Mouse (Mus musculus) ES-E14 (cell line): ENCODE results near the gene Zfp978. TPM values are rescaled to one million over a fixed set of nuclear protein-coding genes. Genes with fewer than 3 reads are reported as not detected.
A peak's percentile ranks its signal among the peaks of the same experiment; 100 is the strongest.
"Not testable (repeated sequence)": the region's sequence is repeated elsewhere in the genome, so short reads cannot be mapped to it uniquely, and the experiment has no call there.

Source experiments
- DNase-seq: peaks from one replicate; pipeline ENCODE4 v3.0.0-alpha.2; 2013; ENCODE audit warnings: low read depth, low spot score
- H3K27ac ChIP-seq: 2 replicates; pipeline ENCODE4 v1.5.1; 2012; ENCODE audit warnings: low read depth, mild to moderate bottlenecking, low read length, moderate library complexity, mixed read lengths; ENCODE audit not compliant: poor library complexity, insufficient read depth, severe bottlenecking
- H3K36me3 ChIP-seq: 2 replicates; pipeline ENCODE4 v1.6.1; 2012; ENCODE audit warnings: mild to moderate bottlenecking, low read length, moderate library complexity, mixed read lengths; ENCODE audit not compliant: control insufficient read depth, poor library complexity, insufficient read depth, severe bottlenecking
- H3K4me1 ChIP-seq, 2 experiments: fragments of 150-350 bp in 1 of 2; sonication (generic) in 1 of 2; 2 replicates each; pipeline ENCODE4 v1.6.1; 2012; ENCODE audit warnings: low read length in 2 of 2, mild to moderate bottlenecking in 1 of 2, mixed read lengths in 1 of 2; ENCODE audit not compliant: control insufficient read depth in 2 of 2, insufficient read depth in 2 of 2, poor library complexity in 1 of 2
- H3K4me3 ChIP-seq, 2 experiments: fragments of 150-350 bp in 1 of 2; sonication (generic) in 1 of 2; 2 replicates each; pipeline ENCODE4 v1.5.1; 2012; ENCODE audit warnings: low read length in 2 of 2, low read depth in 1 of 2, mild to moderate bottlenecking in 1 of 2, mixed read lengths in 1 of 2; ENCODE audit not compliant: insufficient read depth in 1 of 2, poor library complexity in 1 of 2, severe bottlenecking in 1 of 2
- H3K9ac ChIP-seq: 2 replicates; pipeline ENCODE4 v1.6.1; 2012; ENCODE audit warnings: low read depth, mild to moderate bottlenecking, low read length, mixed read lengths; ENCODE audit not compliant: poor library complexity, insufficient read depth, severe bottlenecking
- H3K9me3 ChIP-seq: fragments of 150-350 bp; sonication (generic); 2 replicates; pipeline ENCODE4 v1.6.1; 2012; ENCODE audit warnings: low read depth, mild to moderate bottlenecking, low read length; ENCODE audit not compliant: control insufficient read depth, insufficient read depth
- CHD2 ChIP-seq: IDR thresholded peaks from 2 replicates; pipeline ENCODE4 v1.6.1; 2014; ENCODE audit warnings: mild to moderate bottlenecking, low read depth, low read length, inconsistent platforms
- HCFC1 ChIP-seq: IDR thresholded peaks from 2 replicates; pipeline ENCODE4 v1.6.1; 2012; ENCODE audit warnings: low read length, inconsistent platforms, borderline replicate concordance; ENCODE audit not compliant: insufficient read depth
- MAFK ChIP-seq: IDR thresholded peaks from 2 replicates; pipeline ENCODE4 v1.6.1; 2014; ENCODE audit warnings: mild to moderate bottlenecking, low read depth, low read length, inconsistent platforms; ENCODE audit not compliant: insufficient read depth
- ZC3H11A ChIP-seq: IDR thresholded peaks from 2 replicates; pipeline ENCODE4 v1.6.1; 2012; ENCODE audit warnings: low read depth, mild to moderate bottlenecking, inconsistent platforms, low read length, borderline replicate concordance
- ZNF384 ChIP-seq: IDR thresholded peaks from 2 replicates; pipeline ENCODE4 v1.6.1; 2012; ENCODE audit warnings: low read depth, low read length, inconsistent platforms
- in situ Hi-C, 2 experiments: fragments of 600-800 bp; cut with MboI; formaldehyde crosslinking; loops; one replicate each; pipeline ENCODE4 v1.15.1; 2025; ENCODE audit warnings: low sequenced_read_pairs in 2 of 2, inconsistent platforms in 1 of 2; ENCODE audit not compliant: unreplicated experiment in 2 of 2
- total RNA-seq: library from RNA; depleted of rRNA; stranded (reverse); fragments of 300-350 nt; gene quantifications from 2 replicates; pipeline ENCODE4 v1.2.3, GENCODE M21; 2012

Zfp978 gene
- total RNA-seq, 1 experiment, result 297 TPM

DNA sequence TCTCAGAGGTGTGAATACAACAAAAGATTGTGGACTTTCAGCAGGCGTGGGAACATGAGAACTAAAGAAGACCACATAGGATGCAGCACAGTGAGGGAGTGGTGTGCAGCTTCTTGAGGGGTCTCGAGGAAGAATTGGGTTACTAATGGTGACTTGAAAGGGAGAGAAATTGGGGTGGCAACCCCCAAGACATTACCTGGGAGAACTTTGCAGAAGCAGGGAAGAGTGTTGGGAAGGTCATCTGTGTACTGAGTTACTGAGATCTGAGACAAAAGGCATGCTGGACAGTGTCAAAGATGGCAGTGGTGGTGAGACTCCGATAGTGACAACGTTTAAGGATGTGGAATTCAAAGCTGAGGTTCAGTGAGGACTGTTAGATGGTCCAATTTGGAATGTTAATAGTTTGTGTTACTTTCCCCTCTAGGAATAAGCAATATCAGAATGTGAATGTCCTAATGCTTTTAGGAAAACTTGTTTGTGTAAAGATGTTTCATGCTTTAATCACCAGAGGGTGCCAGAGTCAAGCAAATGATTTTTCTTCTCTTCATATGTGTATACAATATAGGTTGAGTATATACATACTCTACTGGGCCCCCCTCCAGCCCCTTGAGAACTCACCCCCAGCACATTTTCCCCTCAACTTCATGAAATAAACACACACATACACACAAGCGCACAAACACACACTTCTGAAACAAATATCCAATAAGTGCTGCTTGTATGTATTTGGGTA is 64.7 kb downstream of the Zfp978 start:
- TF ChIP-seq ZC3H11A, result peak; percentile 58
- not testable (repeated sequence) for H3K9me3 ChIP-seq, H3K36me3 ChIP-seq, H3K27ac ChIP-seq, DNase-seq, H3K4me1 ChIP-seq, H3K9ac ChIP-seq, H3K4me3 ChIP-seq
- in situ Hi-C loops, result loop anchor here (25.0 kb wide), 3 partner anchors 288 to 387 kb away; partner anchors contain the start of genes Zfp984 (in 1 of the 2) and Zfp991 (in 1 of the 2)

GRCm38 (mm10) chr4:147430651-147431050 is 69.5 kb downstream of the Zfp978 start:
- Histone ChIP-seq H3K9me3 (no peaks in the 10 kb centered on the region), H3K4me1 (no peaks in the 10 kb centered on the region), H3K36me3 (no peaks in the 10 kb centered on the region), H3K27ac (no peak overlapping the region), H3K4me3 (no peak overlapping the region), H3K9ac (no peak overlapping the region)
- in situ Hi-C loops, result loop anchor here (10.0 to 25.0 kb wide), 5 partner anchors 293 to 1986 kb away; partner anchors contain the start of genes Zfp984 (in 1 of the 2) and Zfp991 (in 1 of the 2)
- TF ChIP-seq HCFC1 (no peak), MAFK (no peak), ZC3H11A (no peak), CHD2 (no peak), ZNF384 (no peak)
- no peak for DNase-seq

DNA sequence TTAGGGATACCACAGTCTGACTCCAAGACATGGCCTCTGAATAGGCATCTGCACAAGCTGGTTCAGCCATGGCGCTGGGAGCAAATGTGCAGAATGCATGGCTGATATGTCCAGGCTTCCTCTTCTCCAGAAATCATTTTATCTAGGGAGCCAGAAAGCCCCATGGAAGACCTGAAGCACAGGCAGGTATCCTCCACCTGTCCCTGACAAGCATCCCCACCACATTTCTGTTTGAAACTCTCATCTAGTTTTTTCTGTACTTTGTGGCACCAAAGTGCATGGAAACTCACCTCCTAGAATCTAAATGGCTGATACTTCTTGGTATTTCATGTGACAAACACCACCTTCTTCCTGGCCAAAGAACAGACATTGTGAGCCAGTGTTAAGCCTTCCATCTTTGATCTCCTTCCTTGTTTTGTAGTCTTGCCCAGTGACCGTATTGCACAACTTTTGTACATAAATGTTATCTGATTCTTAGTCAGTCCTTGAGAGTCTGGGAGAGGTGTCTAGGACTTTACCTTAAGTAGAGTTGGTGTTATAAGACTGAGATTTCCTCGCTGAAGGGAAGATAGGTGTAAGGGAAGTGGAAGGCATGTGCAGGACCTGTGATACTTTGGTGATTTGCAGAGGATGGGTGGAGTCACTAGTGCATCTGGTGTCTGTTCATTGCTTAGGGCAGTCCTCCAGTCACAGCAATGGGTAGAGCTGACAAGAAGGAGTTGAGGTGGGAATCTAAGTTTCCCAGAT is 70.8 kb downstream of the Zfp978 start:
- not testable (repeated sequence) for DNase-seq, H3K4me3 ChIP-seq, H3K4me1 ChIP-seq, H3K9me3 ChIP-seq, H3K27ac ChIP-seq, H3K9ac ChIP-seq, H3K36me3 ChIP-seq
- in situ Hi-C loops, result loop anchor here (10.0 to 25.0 kb wide), 5 partner anchors 295 to 1987 kb away; partner anchors contain the start of genes Zfp984 (in 1 of the 2) and Zfp991 (in 1 of the 2)

DNA sequence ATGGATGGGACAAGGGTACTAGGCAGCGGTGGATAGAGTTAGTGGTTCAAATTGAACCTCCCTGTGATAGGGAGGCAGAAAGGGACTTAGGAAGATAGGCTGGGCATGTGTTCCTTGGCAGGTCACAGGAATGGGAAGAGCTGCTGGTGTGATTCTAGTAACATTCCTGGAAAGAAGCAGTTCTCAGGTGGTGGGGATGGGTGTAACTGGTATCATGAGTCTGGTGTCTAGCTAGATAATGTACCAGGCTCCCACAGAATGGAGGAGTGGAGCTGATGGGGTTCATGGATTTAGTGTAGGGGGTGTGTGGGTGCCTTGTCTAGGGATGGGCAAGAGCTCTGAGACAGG is 71.3 kb downstream of the Zfp978 start:
- in situ Hi-C loops, result loop anchor here (10.0 to 25.0 kb wide), 5 partner anchors 295 to 1988 kb away; partner anchors contain the start of genes Zfp984 (in 1 of the 2) and Zfp991 (in 1 of the 2)
- no peak for TF ChIP-seq HCFC1
- TF ChIP-seq CHD2, result no peak
- no peak for TF ChIP-seq ZNF384
- TF ChIP-seq MAFK, result no peak
- TF ChIP-seq ZC3H11A, result no peak
- no peak overlapping the region for H3K27ac ChIP-seq
- DNase-seq, result no peak
- H3K4me1 ChIP-seq, result no peaks in the 10 kb centered on the region
- no peaks in the 10 kb centered on the region for H3K9me3 ChIP-seq
- H3K9ac ChIP-seq, result no peak overlapping the region
- no peak overlapping the region for H3K4me3 ChIP-seq
- H3K36me3 ChIP-seq, result no peaks in the 10 kb centered on the region
